Mouse (Mus musculus): Measurements from ENCODE around the gene Bola3. TPM values are rescaled to one million over a fixed set of nuclear protein-coding genes. Genes with fewer than 3 reads are reported as not detected.

Gene Bola3
- polyA plus RNA-seq, 1 experiment from 2014 or later, result 145 TPM

GRCm38 (mm10) chr6:83352666-83353410, 3.9 kb downstream of the Bola3 start:
- no peak overlapping the region for H3K27ac ChIP-seq (ENCODE audit: low read length)
- no peaks in the 10 kb centered on the region for H3K9me3 ChIP-seq (replicated peaks; ENCODE audit: control insufficient read depth, low read length)
- 91% methylated on average over 24 of the region's 24 CpGs for WGBS
- H3K36me3 ChIP-seq (ENCODE audit: control insufficient read depth, insufficient read depth, low read length), result peaks cover 5% of the 10 kb centered on the region; the same call in 1 of the 2 replicates
- no peaks in the 10 kb centered on the region for H3K27me3 ChIP-seq (ENCODE audit: control insufficient read depth, insufficient read depth, low read length)
- H3K4me2 ChIP-seq (ENCODE audit: low read depth, low read length), result no peak overlapping the region
- ATAC-seq (ENCODE audit: insufficient read depth, low FRiP score), result no peak
- H3K4me3 ChIP-seq (replicated peaks; ENCODE audit: low read length), result no peak overlapping the region
- H3K9ac ChIP-seq (ENCODE audit: low read length), result no peak overlapping the region
- H3K4me1 ChIP-seq (ENCODE audit: control insufficient read depth, insufficient read depth, low read length), result peaks cover 20% of the 10 kb centered on the region

- 0 out of 2 replicates have a peak overlapping the region, but pooled peaks have one; percentile 10 for H3K27ac ChIP-seq (ENCODE audit: low read length)
- H3K4me1 ChIP-seq (ENCODE audit: control insufficient read depth, insufficient read depth, low read length), result peaks cover 13% of the 10 kb centered on the region
- H3K4me3 ChIP-seq (replicated peaks; ENCODE audit: low read length), result no peak overlapping the region
- peaks cover 8% of the 10 kb centered on the region; the same call in 1 of the 2 replicates for H3K36me3 ChIP-seq (ENCODE audit: control insufficient read depth, insufficient read depth, low read length)
- WGBS, result 82% methylated on average over 9 of the region's 9 CpGs
- no peak overlapping the region for H3K4me2 ChIP-seq (ENCODE audit: low read depth, low read length)
- no peak for ATAC-seq (ENCODE audit: insufficient read depth, low FRiP score)
- no peak overlapping the region for H3K9ac ChIP-seq (ENCODE audit: low read length)
- no peaks in the 10 kb centered on the region for H3K9me3 ChIP-seq (replicated peaks; ENCODE audit: control insufficient read depth, low read length)
- no peaks in the 10 kb centered on the region for H3K27me3 ChIP-seq (ENCODE audit: control insufficient read depth, insufficient read depth, low read length)
These were observed 6.2 kb downstream of the Bola3 start for GRCm38 (mm10) chr6:83354856-83355781.

- Histone ChIP-seq H3K27me3 (ENCODE audit: control insufficient read depth, insufficient read depth, low read length) (no peaks in the 10 kb centered on the region), H3K27ac (ENCODE audit: low read length) (no peak overlapping the region), H3K4me3 (replicated peaks; ENCODE audit: low read length) (no peak overlapping the region), H3K9ac (ENCODE audit: low read length) (no peak overlapping the region), H3K9me3 (replicated peaks; ENCODE audit: control insufficient read depth, low read length) (no peaks in the 10 kb centered on the region), H3K4me2 (ENCODE audit: low read depth, low read length) (no peak overlapping the region), H3K36me3 (ENCODE audit: control insufficient read depth, insufficient read depth, low read length) (peaks cover 8% of the 10 kb centered on the region; the same call in 1 of the 2 replicates), H3K4me1 (ENCODE audit: control insufficient read depth, insufficient read depth, low read length) (peaks cover under 1% of the 10 kb centered on the region; the same call in 1 of the 2 replicates)
- WGBS, result 20% methylated on average over 7 of the region's 7 CpGs
- peak; percentile 41; the same call in 1 of the 2 replicates for ATAC-seq (ENCODE audit: insufficient read depth, low FRiP score)
These were observed 7.7 kb downstream of the Bola3 start for GRCm38 (mm10) chr6:83356569-83357138.

- WGBS, result 89% methylated on average over 10 of the region's 10 CpGs
- peaks cover 8% of the 10 kb centered on the region; the same call in 1 of the 2 replicates for H3K36me3 ChIP-seq (ENCODE audit: control insufficient read depth, insufficient read depth, low read length)
- ATAC-seq (ENCODE audit: insufficient read depth, low FRiP score), result no peak
These were observed 8.5 kb downstream of the Bola3 start for GRCm38 (mm10) chr6:83357436-83357835.

GRCm38 (mm10) chr6:83361523-83362248, 12.7 kb downstream of the Bola3 start:
- Histone ChIP-seq H3K27ac (ENCODE audit: low read length) (no peak overlapping the region), H3K36me3 (ENCODE audit: control insufficient read depth, insufficient read depth, low read length) (0 out of 2 replicates have a peak, but pooled peaks cover 3% of the 10 kb centered on the region), H3K9me3 (replicated peaks; ENCODE audit: control insufficient read depth, low read length) (no peaks in the 10 kb centered on the region), H3K27me3 (ENCODE audit: control insufficient read depth, insufficient read depth, low read length) (no peaks in the 10 kb centered on the region), H3K9ac (ENCODE audit: low read length) (no peak overlapping the region), H3K4me3 (replicated peaks; ENCODE audit: low read length) (no peak overlapping the region), H3K4me2 (ENCODE audit: low read depth, low read length) (no peak overlapping the region), H3K4me1 (ENCODE audit: control insufficient read depth, insufficient read depth, low read length) (no peaks in the 10 kb centered on the region)
- WGBS, result 88% methylated on average over 11 of the region's 11 CpGs
- ATAC-seq (ENCODE audit: insufficient read depth, low FRiP score), result no peak

More at GRCm38 (mm10) chr6:83357436-83357835, 8.5 kb downstream of the Bola3 start:
- Histone ChIP-seq H3K4me1 (ENCODE audit: control insufficient read depth, insufficient read depth, low read length) (no peaks in the 10 kb centered on the region), H3K9ac (ENCODE audit: low read length) (no peak overlapping the region), H3K27ac (ENCODE audit: low read length) (no peak overlapping the region), H3K4me2 (ENCODE audit: low read depth, low read length) (no peak overlapping the region), H3K9me3 (replicated peaks; ENCODE audit: control insufficient read depth, low read length) (no peaks in the 10 kb centered on the region), H3K27me3 (ENCODE audit: control insufficient read depth, insufficient read depth, low read length) (no peaks in the 10 kb centered on the region), H3K4me3 (replicated peaks; ENCODE audit: low read length) (no peak overlapping the region)

GRCm38 (mm10) chr6:83363075-83363474, 14.1 kb downstream of the Bola3 start:
- WGBS, result 88% methylated on average over 12 of the region's 12 CpGs
- Histone ChIP-seq H3K27me3 (ENCODE audit: control insufficient read depth, insufficient read depth, low read length) (no peaks in the 10 kb centered on the region), H3K27ac (ENCODE audit: low read length) (no peak overlapping the region), H3K4me1 (ENCODE audit: control insufficient read depth, insufficient read depth, low read length) (no peaks in the 10 kb centered on the region), H3K4me3 (replicated peaks; ENCODE audit: low read length) (no peak overlapping the region), H3K4me2 (ENCODE audit: low read depth, low read length) (no peak overlapping the region), H3K9ac (ENCODE audit: low read length) (no peak overlapping the region), H3K36me3 (ENCODE audit: control insufficient read depth, insufficient read depth, low read length) (peaks cover 14% of the 10 kb centered on the region), H3K9me3 (replicated peaks; ENCODE audit: control insufficient read depth, low read length) (no peaks in the 10 kb centered on the region)
- no peak for ATAC-seq (ENCODE audit: insufficient read depth, low FRiP score)

GRCm38 (mm10) chr6:83370316-83370965, 21.5 kb downstream of the Bola3 start:
- H3K4me1 ChIP-seq (ENCODE audit: control insufficient read depth, insufficient read depth, low read length), result no peaks in the 10 kb centered on the region
- H3K4me3 ChIP-seq (replicated peaks; ENCODE audit: low read length), result no peak overlapping the region
- 85% methylated on average over 21 of the region's 21 CpGs for WGBS
- no peak overlapping the region for H3K27ac ChIP-seq (ENCODE audit: low read length)
- peaks cover 44% of the 10 kb centered on the region for H3K36me3 ChIP-seq (ENCODE audit: control insufficient read depth, insufficient read depth, low read length)
- no peak overlapping the region for H3K4me2 ChIP-seq (ENCODE audit: low read depth, low read length)
- no peaks in the 10 kb centered on the region for H3K9me3 ChIP-seq (replicated peaks; ENCODE audit: control insufficient read depth, low read length)
- no peaks in the 10 kb centered on the region for H3K27me3 ChIP-seq (ENCODE audit: control insufficient read depth, insufficient read depth, low read length)
- no peak for ATAC-seq (ENCODE audit: insufficient read depth, low FRiP score)
- H3K9ac ChIP-seq (ENCODE audit: low read length), result no peak overlapping the region

GRCm38 (mm10) chr6:83371350-83371749, 22.4 kb downstream of the Bola3 start:
- no peak overlapping the region for H3K9ac ChIP-seq (ENCODE audit: low read length)
- H3K9me3 ChIP-seq (replicated peaks; ENCODE audit: control insufficient read depth, low read length), result no peaks in the 10 kb centered on the region
- no peaks in the 10 kb centered on the region for H3K4me1 ChIP-seq (ENCODE audit: control insufficient read depth, insufficient read depth, low read length)
- ATAC-seq (ENCODE audit: insufficient read depth, low FRiP score), result no peak
- H3K4me2 ChIP-seq (ENCODE audit: low read depth, low read length), result no peak overlapping the region
- H3K27ac ChIP-seq (ENCODE audit: low read length), result no peak overlapping the region
- H3K36me3 ChIP-seq (ENCODE audit: control insufficient read depth, insufficient read depth, low read length), result peaks cover 51% of the 10 kb centered on the region
- H3K27me3 ChIP-seq (ENCODE audit: control insufficient read depth, insufficient read depth, low read length), result no peaks in the 10 kb centered on the region
- no peak overlapping the region for H3K4me3 ChIP-seq (replicated peaks; ENCODE audit: low read length)
- 84% methylated on average over 3 of the region's 3 CpGs for WGBS

Measured in stomach, embryonic 16.5 days (tissue).